Mouse (Mus musculus): ENCODE measurements around the gene Rasa4. TPM values are rescaled to one million over a fixed set of nuclear protein-coding genes. Genes with fewer than 3 reads are reported as not detected.
"Not testable (repeated sequence)": the region's sequence is repeated elsewhere in the genome, so short reads cannot be mapped to it uniquely, and the experiment has no call there.

Rasa4 gene
- total RNA-seq, 2 experiments from 2014 or later = 3.2 to 6.7 TPM

DNA sequence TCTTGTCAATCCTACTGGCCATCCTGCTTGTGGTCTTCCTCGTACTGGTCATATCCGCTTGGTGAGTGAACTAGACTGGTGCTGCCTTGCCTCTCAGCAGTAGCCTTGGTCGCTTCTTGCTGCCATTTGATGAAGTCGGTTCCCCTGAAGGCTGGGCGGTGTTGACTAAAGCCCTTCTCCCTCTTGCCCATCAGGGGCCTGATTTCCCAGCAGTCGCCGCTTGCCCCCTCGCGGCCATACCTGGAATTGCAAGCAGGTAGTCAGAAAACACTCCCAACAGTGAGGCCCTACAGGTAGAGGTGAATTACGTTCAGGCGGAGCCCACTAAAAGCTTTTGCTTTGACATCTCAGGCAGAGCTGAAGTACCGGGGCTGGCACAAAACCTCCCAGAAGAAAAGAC lies 22.1 kb upstream of the Rasa4 start:
- peak; percentile 69 to 79 for DNase-seq (ENCODE audit: low spot score in 2 of 2)
- intact Hi-C loops (cut with DNase I) = loop anchor here (5.0 kb wide), 3 partner anchors 79 to 184 kb away; partner anchors contain the start of gene Zp3

DNA sequence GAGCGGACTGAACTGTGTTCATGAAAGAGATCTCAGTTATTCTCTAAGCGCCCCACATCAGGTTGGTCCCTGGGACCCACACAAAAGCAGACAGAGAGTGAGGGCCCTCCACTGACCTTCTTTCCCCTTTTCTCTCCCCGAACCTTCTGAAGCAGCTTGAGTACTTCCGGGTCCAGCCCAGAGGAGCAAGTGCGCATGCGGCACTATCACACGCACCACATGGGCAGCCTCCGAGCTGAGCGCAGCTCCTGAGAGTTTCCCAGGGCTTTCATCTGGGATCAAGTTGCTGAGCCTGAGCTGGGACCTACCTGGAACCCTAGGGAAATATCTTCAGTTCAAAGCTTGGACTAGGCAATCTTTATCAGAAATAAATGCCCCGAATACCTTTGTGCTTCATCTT lies 19.8 kb upstream of the Rasa4 start:
- DNase-seq (ENCODE audit: low spot score in 2 of 2) = no peak
- intact Hi-C loops (cut with DNase I) = loop anchor here (5.0 kb wide), 3 partner anchors 82 to 187 kb away; partner anchors contain the start of gene Zp3

DNA sequence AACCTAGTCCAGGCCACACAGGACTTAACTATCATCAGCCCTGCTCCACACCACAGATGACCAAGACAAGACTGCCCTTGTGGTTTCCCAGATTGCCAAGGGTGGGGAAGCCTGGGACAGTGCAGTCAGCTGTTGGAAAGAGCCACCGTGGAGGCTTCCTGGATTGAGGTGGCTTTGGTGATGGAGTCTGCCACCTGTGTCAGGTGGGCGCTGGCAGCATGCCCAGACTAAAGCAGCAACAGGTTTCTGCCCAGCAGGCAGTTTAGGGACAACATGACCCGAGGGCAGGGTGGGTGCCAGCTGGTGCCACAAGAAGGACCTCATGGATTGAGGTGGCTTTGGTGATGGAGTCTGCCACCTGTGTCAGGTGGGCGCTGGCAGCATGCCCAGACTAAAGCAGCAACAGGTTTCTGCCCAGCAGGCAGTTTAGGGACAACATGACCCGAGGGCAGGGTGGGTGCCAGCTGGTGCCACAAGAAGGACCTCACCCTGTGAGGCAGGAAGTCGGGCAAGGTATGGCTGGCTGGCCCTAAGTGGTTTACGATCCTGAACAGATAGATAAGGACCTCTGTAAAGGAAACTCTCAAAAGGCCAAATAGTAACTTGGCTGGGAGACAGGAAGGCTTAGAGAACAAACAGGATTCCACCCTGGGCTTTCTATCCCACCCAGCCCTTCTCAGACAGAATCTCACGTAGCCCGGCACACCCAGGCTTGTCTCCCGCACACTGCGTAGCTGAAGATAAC lies 17.1 kb upstream of the Rasa4 start:
- DNase-seq (ENCODE audit: low spot score in 2 of 2); intact Hi-C loops (cut with DNase I): not testable (repeated sequence)

DNA sequence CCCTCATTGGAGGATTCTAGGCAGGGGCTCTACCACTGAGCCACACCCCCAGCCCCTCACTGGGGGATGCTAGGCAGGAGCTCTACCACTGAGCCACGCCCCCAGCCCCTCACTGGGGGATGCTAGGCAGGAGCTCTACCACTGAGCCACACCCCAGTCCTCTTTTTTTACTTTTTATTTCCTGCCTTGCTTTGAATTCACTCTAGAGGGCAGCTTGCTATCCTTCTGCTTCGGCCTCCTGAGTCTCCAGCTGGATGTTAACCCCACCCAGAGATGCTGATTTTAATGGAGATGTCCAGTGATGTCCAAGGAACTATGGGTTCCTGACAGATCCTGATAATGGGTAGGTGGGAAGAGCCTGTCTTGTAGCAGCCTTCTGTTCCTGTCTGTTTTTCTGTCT lies 14.3 kb upstream of the Rasa4 start:
- intact Hi-C loops (cut with DNase I) = no loop called here
- DNase-seq (ENCODE audit: low spot score in 2 of 2) = no peak

DNA sequence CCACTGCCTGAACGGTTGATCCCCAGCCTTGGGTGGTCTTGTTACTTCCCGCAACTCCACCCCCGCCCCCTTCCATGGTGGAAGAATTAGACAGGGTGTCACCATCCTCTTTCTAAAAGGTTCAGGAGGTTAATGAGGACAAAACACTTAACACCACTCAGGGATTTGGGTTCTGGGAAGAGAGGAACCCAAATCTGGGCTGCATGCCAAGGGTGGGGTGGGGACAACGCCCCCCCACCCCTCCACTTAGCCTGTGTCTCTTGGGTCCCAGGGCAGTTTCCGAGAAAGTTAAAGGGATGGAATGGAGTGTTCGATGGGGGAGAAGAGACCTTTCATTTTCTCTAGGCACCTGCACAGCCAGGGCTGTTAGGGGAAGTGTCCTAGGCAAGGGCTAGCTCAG lies 10.7 kb upstream of the Rasa4 start:
- intact Hi-C loops (cut with DNase I) = no loop called here
- DNase-seq (ENCODE audit: low spot score in 2 of 2) = no peak

DNA sequence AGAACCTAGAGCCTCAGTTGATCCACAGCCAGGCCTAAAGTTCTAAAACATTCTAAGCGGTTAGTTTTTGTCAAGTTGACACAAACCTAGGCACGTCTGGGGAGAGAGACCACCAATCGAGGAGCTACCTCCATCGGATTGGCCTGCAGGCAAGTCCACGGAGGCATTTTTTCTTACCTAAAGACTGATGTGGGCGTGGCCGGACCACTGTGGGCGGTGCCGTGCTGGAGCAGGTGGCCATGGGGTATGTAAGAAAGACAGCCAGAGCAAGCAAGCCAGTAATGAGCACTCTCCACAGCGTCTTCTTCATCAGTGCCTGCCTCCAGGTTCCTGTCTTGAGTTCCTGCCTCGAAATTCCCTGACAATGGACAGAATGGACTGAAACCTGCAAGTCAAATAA lies 10.2 kb upstream of the Rasa4 start:
- no peak for DNase-seq (ENCODE audit: low spot score in 2 of 2)
- intact Hi-C loops (cut with DNase I) = no loop called here

DNA sequence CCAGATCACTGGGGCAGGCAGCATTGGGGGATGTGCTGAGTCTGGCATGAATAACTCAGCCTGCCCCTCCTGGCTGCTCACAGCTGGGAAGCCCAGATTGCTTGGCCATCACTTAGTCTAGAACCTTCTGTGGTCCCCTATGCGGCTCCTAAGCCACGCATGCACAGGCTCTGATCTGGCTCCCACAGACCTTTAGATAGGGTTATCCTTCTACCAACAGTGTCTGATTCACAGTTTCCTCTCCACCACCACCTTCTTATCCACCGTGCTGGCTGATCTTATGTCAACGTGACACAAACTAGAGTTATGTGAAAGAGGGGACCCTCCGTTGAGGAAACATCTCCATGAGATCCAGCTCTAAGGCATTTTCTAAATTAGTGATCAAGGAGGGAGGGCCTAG lies 8.6 kb upstream of the Rasa4 start:
- intact Hi-C loops (cut with DNase I) = no loop called here
- no peak for DNase-seq (ENCODE audit: low spot score in 2 of 2)

DNA sequence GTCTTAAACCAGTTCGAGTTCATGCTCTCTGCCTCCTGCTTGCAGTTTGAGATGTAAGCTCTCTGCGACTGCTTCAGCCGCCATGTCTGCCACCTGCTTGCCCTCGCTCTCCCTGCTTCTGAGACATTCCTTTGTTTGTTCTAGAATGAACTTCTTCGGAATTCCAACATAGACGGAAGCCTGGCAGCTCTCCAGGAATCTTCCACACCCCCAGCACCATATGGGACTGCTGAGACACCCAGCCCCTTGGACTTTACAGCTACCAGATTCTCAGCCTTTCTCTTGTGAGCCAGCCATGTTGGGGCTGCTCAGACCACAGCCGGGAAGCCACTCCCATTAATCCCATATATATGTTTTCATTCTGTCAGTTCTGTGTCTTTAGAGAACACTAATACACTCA lies 7.4 kb upstream of the Rasa4 start:
- peak in 1 of 2 experiments; percentile 48 for DNase-seq (ENCODE audit: low spot score in 2 of 2)
- intact Hi-C loops (cut with DNase I) = no loop called here

DNA sequence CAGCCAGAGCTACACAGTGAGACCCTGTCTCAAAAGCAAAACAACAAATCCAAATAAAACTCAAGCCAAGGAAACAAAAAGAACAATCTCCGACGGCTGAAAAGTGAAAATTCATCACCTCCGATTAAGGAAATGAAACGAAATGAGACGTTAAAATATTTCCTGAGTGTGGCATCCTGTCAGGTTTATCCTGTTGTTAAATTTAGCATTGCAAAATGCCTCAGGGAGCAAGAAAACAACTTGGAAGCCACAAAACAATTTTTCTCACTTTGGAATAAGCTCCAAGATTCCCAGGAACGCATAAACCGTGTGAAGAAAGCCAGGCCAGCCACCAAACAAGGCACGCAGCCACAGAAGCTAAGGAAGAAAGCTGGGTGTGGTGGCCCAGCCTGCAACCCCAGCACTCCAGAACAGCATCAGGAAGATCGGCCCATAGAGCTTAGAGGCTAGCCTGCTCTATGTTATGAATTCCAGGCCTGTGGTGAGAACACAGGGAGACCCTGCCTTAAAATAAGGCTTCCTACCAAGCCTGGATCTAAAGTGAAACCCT lies 6.6 kb upstream of the Rasa4 start:
- no peak for DNase-seq (ENCODE audit: low spot score in 2 of 2)
- intact Hi-C loops (cut with DNase I) = no loop called here

DNA sequence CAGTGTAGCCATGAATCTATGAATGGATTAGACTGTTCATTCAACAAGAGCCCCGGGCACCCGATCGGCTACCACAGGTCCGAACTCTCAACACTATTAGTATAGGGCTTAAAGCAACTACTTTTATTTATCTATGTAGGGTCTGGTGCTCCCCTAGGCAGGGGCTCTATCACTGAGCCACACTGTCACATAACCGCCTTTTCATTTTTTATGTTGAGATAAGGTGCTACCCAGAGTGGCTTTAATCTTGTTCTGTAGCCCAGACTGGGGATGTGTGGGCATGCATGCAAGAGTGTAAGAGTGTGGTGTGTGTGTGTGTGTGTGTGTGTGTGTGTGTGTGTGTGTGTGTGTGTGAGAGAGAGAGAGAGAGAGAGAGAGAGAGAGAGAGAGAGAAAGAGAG lies 5.6 kb upstream of the Rasa4 start:
- DNase-seq (ENCODE audit: low spot score in 2 of 2) = no peak
- intact Hi-C loops (cut with DNase I) = no loop called here

DNA sequence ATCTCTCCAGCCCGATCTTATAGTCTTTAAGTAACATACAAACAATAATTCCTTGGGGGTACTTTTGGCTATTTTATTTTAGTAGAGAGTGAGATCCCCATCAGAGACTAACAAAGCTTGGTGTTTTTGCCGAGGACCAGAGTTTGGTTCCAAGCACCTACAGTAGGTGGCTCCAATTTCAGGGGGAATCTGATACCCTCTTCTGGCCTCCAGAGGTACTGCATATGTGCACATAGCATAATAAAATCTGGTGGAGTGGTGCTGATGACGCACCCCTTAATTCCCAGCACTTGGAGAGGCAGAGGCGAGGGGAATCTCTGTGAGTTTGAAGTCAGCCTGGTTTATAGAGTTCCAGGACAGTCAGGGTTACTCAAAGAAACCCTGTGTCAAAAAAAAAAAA lies 1.4 kb upstream of the Rasa4 start:
- intact Hi-C loops (cut with DNase I) = no loop called here
- no peak for DNase-seq (ENCODE audit: low spot score in 2 of 2)

DNA sequence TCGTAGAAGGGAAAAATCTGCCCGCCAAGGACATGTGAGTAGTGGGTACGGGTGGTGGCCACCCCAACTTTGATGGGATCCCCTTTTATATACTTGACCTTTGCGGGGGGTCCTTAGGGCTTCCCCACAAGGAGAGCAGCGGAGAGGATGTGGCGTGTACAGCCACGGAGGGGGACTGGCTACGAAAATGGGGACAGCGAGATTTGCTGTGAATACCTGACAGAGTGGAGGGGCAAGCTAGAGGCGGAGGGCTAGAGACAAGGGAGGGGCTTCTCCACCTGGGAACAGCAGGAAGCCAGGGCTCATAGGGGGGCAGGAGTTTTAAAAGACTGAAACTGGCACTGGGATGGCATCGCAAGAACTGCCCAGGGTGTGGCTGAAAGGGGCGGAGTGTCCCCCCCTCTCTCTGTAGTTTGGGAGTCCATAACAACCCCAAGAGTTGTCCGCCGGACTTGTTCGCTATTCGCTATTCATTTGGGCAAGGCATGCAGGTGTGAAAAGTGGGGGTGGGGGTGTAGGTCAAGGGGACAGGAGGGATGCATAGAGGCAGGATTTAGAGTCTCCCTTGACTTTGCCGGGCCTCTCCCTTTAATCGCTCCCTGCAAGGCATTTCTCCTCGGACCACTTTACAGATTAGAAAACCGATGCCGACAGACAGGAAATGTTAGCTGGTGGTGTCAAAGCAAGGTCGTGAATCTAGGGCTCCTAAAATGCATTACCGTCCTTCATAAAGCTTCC lies 597 bp downstream of the Rasa4 start:
- no peak for DNase-seq (ENCODE audit: low spot score in 2 of 2)
- intact Hi-C loops (cut with DNase I) = no loop called here

DNA sequence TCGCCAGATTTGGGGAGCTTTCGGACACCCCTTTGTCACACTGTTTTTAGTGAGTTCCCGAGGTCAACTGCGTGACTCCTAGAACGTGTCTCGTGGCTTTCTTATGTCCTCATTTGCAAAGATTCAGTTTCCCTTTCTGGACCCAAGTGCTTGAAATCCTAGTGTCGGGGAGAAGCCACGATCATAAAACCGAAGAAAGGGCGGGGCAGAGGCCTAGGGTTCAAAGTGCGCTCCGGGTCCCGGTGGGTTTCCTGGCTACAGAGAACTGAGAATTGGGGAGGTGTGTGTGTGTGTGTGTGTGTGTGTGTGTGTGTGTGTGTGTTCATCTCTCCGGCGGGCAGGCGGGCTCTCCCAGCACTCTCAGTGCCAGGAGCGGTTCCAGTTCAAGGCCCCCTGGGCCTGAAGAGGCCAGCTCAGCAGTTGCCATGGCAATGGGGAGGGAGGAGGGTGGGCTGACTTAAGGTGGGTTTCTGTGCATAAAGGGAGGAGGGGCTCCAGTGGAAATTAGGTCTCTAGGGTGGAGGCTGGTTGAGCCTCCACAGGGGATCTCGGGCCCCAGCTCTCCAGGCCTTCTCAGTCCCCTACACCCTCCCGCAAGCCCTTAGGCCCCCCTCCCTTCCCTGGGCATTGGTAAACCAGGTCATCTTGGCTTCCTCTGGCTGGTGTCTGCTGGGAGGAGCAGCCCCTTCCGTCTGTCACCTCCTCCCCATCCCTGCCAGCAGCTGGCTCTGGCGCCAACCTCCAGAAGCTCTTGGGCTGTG lies 1.4 kb downstream of the Rasa4 start:
- intact Hi-C loops (cut with DNase I) = no loop called here
- no peak for DNase-seq (ENCODE audit: low spot score in 2 of 2)

DNA sequence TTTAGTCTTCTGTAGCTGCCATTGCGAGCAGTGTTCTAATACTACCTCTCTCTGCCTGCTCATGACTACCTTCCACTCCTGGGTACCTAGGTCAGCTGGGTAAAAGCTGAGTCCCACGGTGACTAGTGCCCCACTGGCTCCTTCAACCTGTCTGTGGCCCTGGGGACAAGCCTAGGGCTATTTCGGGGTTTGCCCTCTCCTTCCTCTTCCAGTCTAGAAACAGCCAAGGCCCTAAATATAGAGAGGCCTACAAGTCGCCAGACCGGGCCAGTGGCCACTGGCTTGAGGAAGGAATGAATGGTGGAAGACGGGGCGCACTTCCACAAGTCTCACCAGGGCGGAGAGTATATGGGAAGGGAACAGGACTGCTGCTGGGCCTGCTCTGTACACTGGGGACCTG lies 2.6 kb downstream of the Rasa4 start:
- intact Hi-C loops (cut with DNase I) = no loop called here
- no peak for DNase-seq (ENCODE audit: low spot score in 2 of 2)

DNA sequence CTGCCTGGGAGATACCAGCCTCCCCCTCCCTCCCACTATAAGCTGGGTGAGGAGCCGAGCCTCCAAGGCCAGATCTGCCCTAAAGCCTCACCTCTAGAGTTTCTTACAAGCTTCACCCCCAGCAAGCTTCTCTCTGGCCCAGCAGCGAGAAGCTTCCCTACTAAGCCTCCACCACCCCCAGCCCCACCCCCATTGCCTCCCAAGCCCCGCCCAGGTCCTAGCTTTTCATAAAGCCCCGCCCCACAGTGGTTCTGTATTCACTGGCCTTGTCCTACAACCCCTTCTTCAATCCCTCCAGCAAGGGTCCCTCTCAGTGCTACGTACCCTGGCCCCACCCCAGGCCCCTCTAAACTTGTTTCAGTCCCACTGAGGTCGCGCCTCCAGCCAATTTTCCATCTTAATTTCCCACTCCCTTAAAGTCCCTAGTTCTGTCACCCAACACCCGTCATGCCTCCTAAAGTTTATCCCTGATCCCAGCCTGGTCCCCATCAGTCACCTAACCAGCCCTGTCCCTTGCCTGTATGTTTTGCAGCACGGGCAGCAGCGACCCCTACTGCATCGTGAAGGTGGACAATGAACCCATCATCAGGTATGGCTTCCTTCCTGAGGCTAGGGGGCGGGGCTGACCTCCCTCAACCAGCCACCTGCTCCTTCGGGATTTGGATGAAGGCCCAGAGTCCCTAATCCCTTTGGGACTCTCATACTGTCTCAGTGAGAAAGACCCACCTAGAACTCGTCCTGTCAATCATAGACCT lies 5.3 kb downstream of the Rasa4 start:
- intact Hi-C loops (cut with DNase I) = no loop called here

DNA sequence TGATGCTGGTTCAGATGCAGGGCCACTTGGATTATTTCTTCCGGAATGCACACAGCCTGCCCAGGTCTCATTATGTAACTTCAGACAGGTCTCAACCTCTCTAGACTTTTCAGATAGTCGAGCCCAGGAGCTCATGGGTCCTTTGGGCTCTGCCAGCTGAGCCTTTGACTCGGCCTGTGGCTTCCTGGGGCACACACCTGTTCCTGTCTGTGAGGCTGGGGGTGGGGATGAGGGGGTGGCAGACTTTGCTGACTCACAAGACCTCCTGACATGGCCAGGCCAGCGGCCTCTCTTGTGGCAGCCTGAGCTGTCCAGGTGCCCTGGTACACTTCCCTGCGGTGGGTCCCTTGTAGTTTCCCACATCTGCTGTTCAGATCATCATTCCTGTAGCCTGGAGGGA lies 8.2 kb downstream of the Rasa4 start:
- DNase-seq (ENCODE audit: low spot score in 2 of 2) = no peak
- intact Hi-C loops (cut with DNase I) = no loop called here

More for the DNA sequence above, 5.3 kb downstream of the Rasa4 start:
- no peak for DNase-seq (ENCODE audit: low spot score in 2 of 2)

DNA sequence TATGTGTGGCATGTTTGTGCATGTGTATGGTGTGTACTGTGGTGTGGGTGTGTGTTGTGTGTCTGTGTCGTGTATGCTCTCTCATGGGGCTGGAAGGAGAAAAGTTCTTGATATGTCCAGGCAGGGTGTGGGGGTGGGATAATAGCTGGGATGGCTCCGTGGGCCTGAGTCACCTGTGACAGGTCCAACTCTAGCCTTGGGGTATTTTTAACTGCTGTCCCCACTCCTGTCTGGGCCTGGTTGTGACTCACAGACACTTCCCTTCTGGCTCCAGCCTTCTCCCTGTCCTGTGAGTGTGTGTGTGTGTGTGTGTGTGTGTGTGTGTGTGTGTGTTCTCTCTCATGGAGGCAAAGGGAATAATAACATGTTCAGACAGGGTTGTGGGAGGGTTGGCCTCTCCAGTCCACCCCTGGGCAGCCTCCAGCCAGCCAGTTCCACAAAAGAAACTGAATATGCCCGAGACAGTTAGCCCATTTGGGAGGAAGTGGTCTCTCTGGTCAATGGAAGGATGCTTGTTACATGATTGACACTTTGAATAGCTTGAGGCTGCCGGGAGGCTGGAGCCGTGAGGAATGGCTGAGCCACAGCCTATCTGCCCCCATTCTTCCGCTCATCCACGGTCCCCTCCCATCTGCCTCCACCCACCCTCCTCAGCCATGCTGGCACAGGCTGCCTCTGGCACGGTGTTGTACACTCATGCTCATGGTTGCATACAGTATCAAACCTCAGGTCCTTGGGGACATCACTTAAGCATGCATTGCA lies 10.7 kb downstream of the Rasa4 start:
- intact Hi-C loops (cut with DNase I) = no loop called here
- no peak for DNase-seq (ENCODE audit: low spot score in 2 of 2)

DNA sequence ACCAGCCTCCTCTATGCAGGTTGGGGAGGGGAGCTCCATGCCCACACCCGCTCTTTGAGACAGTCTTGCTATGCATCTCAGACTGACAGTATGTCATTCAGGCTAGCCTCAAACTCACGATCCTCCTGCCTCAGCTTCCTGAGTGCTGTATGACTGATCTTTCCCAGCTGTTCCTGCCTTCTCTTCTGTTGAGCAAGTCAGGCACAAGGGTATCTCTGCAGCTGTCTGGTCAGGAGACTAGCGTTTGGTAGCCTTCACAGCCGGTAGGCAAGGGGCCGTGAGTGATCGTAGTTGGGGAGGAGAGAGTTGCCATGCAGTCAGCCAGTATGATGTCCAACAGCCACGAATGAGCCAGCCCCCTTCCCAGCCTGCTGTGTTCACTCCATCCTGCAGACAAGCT lies 11.4 kb downstream of the Rasa4 start:
- no peak for DNase-seq (ENCODE audit: low spot score in 2 of 2)
- intact Hi-C loops (cut with DNase I) = no loop called here

DNA sequence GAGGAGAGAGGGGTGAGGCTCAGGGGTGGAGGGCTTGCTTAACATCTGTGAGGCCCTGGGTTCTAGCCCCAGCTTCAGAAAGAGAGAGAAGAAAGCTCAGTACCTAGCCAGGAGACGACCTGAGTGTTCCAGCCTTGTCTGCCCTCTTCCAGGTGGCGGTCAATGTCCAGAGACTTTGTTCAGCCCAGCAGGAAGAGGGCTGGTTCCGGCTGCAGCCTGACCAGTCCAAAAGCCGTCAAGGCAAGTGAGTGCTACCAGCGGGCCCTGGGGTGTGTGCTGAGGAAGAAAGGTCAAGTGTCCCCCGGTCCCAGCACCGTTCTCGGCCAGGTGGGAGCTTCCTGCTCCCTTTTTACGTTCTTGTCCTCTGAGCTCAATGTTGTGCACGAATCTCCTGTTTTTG lies 14.8 kb downstream of the Rasa4 start:
- no peak for DNase-seq (ENCODE audit: low spot score in 2 of 2)
- intact Hi-C loops (cut with DNase I) = no loop called here
